Mouse (Mus musculus) myocyte (in vitro differentiated cells): ENCODE measurements around the gene Smim24.

Experiments used
- POLR2A ChIP-seq: IDR thresholded peaks from one replicate; pipeline ENCODE4 v1.6.1; 2011; ENCODE audit warnings: low read depth, mild to moderate bottlenecking, control low read depth, moderate library complexity; ENCODE audit not compliant: insufficient read length
- USF1 ChIP-seq: IDR thresholded peaks from one replicate; pipeline ENCODE4 v1.6.1; 2011; ENCODE audit warnings: low read depth, mild to moderate bottlenecking, control low read depth, moderate library complexity

GRCm38 (mm10) chr10:81435436-81435835 lies 42.6 kb downstream of the Smim24 start:
- TF ChIP-seq USF1 (no peak), POLR2A (no peak)
